Mouse (Mus musculus) hindbrain, embryonic 14.5 days (tissue): Measurements from ENCODE around the gene Pik3ap1. TPM values are rescaled to one million over a fixed set of nuclear protein-coding genes. Genes with fewer than 3 reads are reported as not detected.
"Not testable (repeated sequence)": the region's sequence is repeated elsewhere in the genome, so short reads cannot be mapped to it uniquely, and the experiment has no call there.

ENCODE experiments used
- ATAC-seq: fragments of 200-750 bp; cut with Nextera tagmentation; 2 replicates; pipeline ENCODE4 v1.8.0; 2017; ENCODE audit warnings: moderate number of reproducible peaks, mild to moderate bottlenecking, moderate TSS enrichment, moderate library complexity; ENCODE audit not compliant: low FRiP score
- DNase-seq: peaks from one replicate; pipeline ENCODE4 v3.0.0-alpha.2; 2015; ENCODE audit warnings: low spot score
- H3K27ac ChIP-seq: fragments of 300-500 bp; sonication (generic); 2 replicates; pipeline ENCODE4 v1.5.1; 2014; ENCODE audit warnings: mild to moderate bottlenecking, moderate library complexity
- H3K27me3 ChIP-seq: fragments of 300-500 bp; sonication (generic); 2 replicates; pipeline ENCODE4 v1.6.1; 2014; ENCODE audit warnings: mild to moderate bottlenecking, low read length, mixed read lengths; ENCODE audit not compliant: control insufficient read depth, insufficient read depth
- H3K36me3 ChIP-seq: fragments of 300-500 bp; sonication (generic); replicated peaks from 2 replicates; pipeline ENCODE4 v1.6.1; 2014; ENCODE audit not compliant: control insufficient read depth, insufficient read depth
- H3K4me1 ChIP-seq: fragments of 300-500 bp; sonication (generic); replicated peaks from 2 replicates; pipeline ENCODE4 v1.6.1; 2014; ENCODE audit warnings: antibody characterized with exemption, low read length, mixed read lengths; ENCODE audit not compliant: control insufficient read depth, insufficient read depth
- H3K4me2 ChIP-seq: fragments of 300-500 bp; sonication (generic); replicated peaks from 2 replicates; pipeline ENCODE4 v1.6.1; 2014; ENCODE audit warnings: mild to moderate bottlenecking, moderate library complexity
- H3K4me3 ChIP-seq: fragments of 300-500 bp; sonication (generic); replicated peaks from 2 replicates; pipeline ENCODE4 v1.5.1; 2014; ENCODE audit warnings: mild to moderate bottlenecking, low read length
- H3K9ac ChIP-seq: fragments of 300-500 bp; sonication (generic); 2 replicates; pipeline ENCODE4 v1.6.1; 2014
- H3K9me3 ChIP-seq: fragments of 300-500 bp; sonication (generic); 2 replicates; pipeline ENCODE4 v1.6.1; 2016; ENCODE audit warnings: low read length; ENCODE audit not compliant: control insufficient read depth
- WGBS: fragments of 180-500 bp; shearing (Covaris S2); extraction: QIAGEN DNeasy Blood & Tissue Kit; methylation state at CpG from one replicate; pipeline ENCODE4 v1.1.7; 2014; 5-methylcytosine and 5-hydroxymethylcytosine counted together
- polyA plus RNA-seq: library from polyadenylated mRNA; unstranded; fragments of >200 nt; fragmentation: Nextera tagmentation; extraction: Ambion mirVana; gene quantifications from 2 replicates; pipeline ENCODE4 v1.2.1, GENCODE M21; 2014

Gene Pik3ap1
- polyA plus RNA-seq, 1 experiment from 2014 or later: 2.2 TPM

- Histone ChIP-seq H3K9ac (no peak overlapping the region), H3K27me3 (no peaks in the 10 kb centered on the region), H3K9me3 (no peaks in the 10 kb centered on the region), H3K27ac (no peak overlapping the region), H3K4me1 (no peaks in the 10 kb centered on the region), H3K4me3 (no peak overlapping the region), H3K4me2 (no peak overlapping the region), H3K36me3 (no peaks in the 10 kb centered on the region)
- ATAC-seq (no peak), DNase-seq (no peak)
Measured at GRCm38 (mm10) chr19:41323813-41324212, 61.1 kb downstream of the Pik3ap1 start.

- Histone ChIP-seq H3K9me3 (no peaks in the 10 kb centered on the region), H3K27ac (no peak overlapping the region), H3K27me3 (no peaks in the 10 kb centered on the region), H3K4me1 (no peaks in the 10 kb centered on the region), H3K4me3 (no peak overlapping the region), H3K36me3 (no peaks in the 10 kb centered on the region), H3K9ac (no peak overlapping the region), H3K4me2 (no peak overlapping the region)
- DNase-seq (no peak), ATAC-seq (no peak)
- WGBS: 89% methylated on average over 4 of the region's 4 CpGs
Measured at GRCm38 (mm10) chr19:41323125-41323524, 61.8 kb downstream of the Pik3ap1 start.

GRCm38 (mm10) chr19:41321149-41321548, 63.8 kb downstream of the Pik3ap1 start:
- H3K4me2 ChIP-seq: no peak overlapping the region

GRCm38 (mm10) chr19:41317315-41318095, 67.4 kb downstream of the Pik3ap1 start:
- ATAC-seq (peak; percentile 70), DNase-seq (peak; percentile 69)
- H3K9ac ChIP-seq: no peak overlapping the region
- H3K4me2 ChIP-seq: no peak overlapping the region
- H3K4me1 ChIP-seq: no peaks in the 10 kb centered on the region; the same call in 1 of the 2 replicates
- H3K36me3 ChIP-seq: no peaks in the 10 kb centered on the region
- no peaks in the 10 kb centered on the region for H3K27me3 ChIP-seq
- no peaks in the 10 kb centered on the region for H3K9me3 ChIP-seq
- WGBS: 27% methylated on average over 11 of the region's 11 CpGs
- H3K27ac ChIP-seq: no peak overlapping the region
- no peak overlapping the region for H3K4me3 ChIP-seq

More at GRCm38 (mm10) chr19:41321149-41321548, 63.8 kb downstream of the Pik3ap1 start:
- ATAC-seq: no peak
- Histone ChIP-seq H3K4me3 (no peak overlapping the region), H3K27ac (no peak overlapping the region), H3K27me3 (no peaks in the 10 kb centered on the region), H3K9ac (no peak overlapping the region), H3K36me3 (no peaks in the 10 kb centered on the region), H3K4me1 (no peaks in the 10 kb centered on the region; the same call in 1 of the 2 replicates), H3K9me3 (no peaks in the 10 kb centered on the region)
- DNase-seq: no peak
- WGBS: 87% methylated on average over 4 of the region's 4 CpGs

- Histone ChIP-seq H3K4me1 (no peaks in the 10 kb centered on the region; the same call in 1 of the 2 replicates), H3K4me3 (no peak overlapping the region), H3K9me3 (no peaks in the 10 kb centered on the region), H3K36me3 (no peaks in the 10 kb centered on the region), H3K9ac (no peak overlapping the region), H3K4me2 (no peak overlapping the region), H3K27me3 (no peaks in the 10 kb centered on the region), H3K27ac (no peak overlapping the region)
- DNase-seq (no peak), ATAC-seq (no peak)
- WGBS: 80% methylated on average over 7 of the region's 7 CpGs
Measured at GRCm38 (mm10) chr19:41314696-41315095, 70.2 kb downstream of the Pik3ap1 start.

GRCm38 (mm10) chr19:41313663-41314062, 71.2 kb downstream of the Pik3ap1 start:
- no peaks in the 10 kb centered on the region for H3K9me3 ChIP-seq
- H3K27ac ChIP-seq: no peak overlapping the region
- no peaks in the 10 kb centered on the region; the same call in 1 of the 2 replicates for H3K4me1 ChIP-seq
- DNase-seq (no peak), ATAC-seq (no peak)
- WGBS: 18% methylated on average over 6 of the region's 6 CpGs
- no peak overlapping the region for H3K4me2 ChIP-seq
- no peaks in the 10 kb centered on the region for H3K27me3 ChIP-seq
- no peak overlapping the region for H3K4me3 ChIP-seq
- H3K36me3 ChIP-seq: no peaks in the 10 kb centered on the region
- H3K9ac ChIP-seq: no peak overlapping the region

- not testable (repeated sequence) for H3K4me3 ChIP-seq, H3K4me1 ChIP-seq, DNase-seq, ATAC-seq, H3K27me3 ChIP-seq, H3K9me3 ChIP-seq, H3K27ac ChIP-seq, H3K4me2 ChIP-seq, H3K36me3 ChIP-seq, H3K9ac ChIP-seq
- 96% methylated on average over 8 of the region's 8 CpGs for WGBS
Measured at GRCm38 (mm10) chr19:41312587-41312986, 72.3 kb downstream of the Pik3ap1 start.

GRCm38 (mm10) chr19:41312027-41312426, 72.9 kb downstream of the Pik3ap1 start:
- ATAC-seq: no peak
- H3K9ac ChIP-seq: no peak overlapping the region
- H3K36me3 ChIP-seq: no peaks in the 10 kb centered on the region
- H3K9me3 ChIP-seq: no peaks in the 10 kb centered on the region
- H3K4me2 ChIP-seq: no peak overlapping the region
- no peak for DNase-seq
- 79% methylated on average over 4 of the region's 4 CpGs for WGBS
- H3K4me3 ChIP-seq: no peak overlapping the region
- no peaks in the 10 kb centered on the region for H3K4me1 ChIP-seq
- H3K27ac ChIP-seq: no peak overlapping the region
- no peaks in the 10 kb centered on the region for H3K27me3 ChIP-seq

GRCm38 (mm10) chr19:41310971-41311703, 73.8 kb downstream of the Pik3ap1 start:
- no peaks in the 10 kb centered on the region for H3K4me1 ChIP-seq
- peak overlapping the region; percentile 56 for H3K4me2 ChIP-seq
- ATAC-seq: peak; percentile 88
- no peaks in the 10 kb centered on the region for H3K27me3 ChIP-seq
- peak overlapping the region; percentile 26; the same call in 1 of the 2 replicates for H3K9ac ChIP-seq
- WGBS: 16% methylated on average over 20 of the region's 20 CpGs
- H3K27ac ChIP-seq: 0 out of 2 replicates have a peak overlapping the region, but pooled peaks have one; percentile 27
- no peaks in the 10 kb centered on the region for H3K9me3 ChIP-seq
- peak overlapping the region; percentile 22 for H3K4me3 ChIP-seq
- peak; percentile 60 for DNase-seq
- no peaks in the 10 kb centered on the region for H3K36me3 ChIP-seq
